Mouse (Mus musculus) kidney, postnatal 25 days (tissue): ENCODE measurements around the gene Epx.

ENCODE experiments used
- DNase-seq, 2 experiments: peaks; one replicate each; pipeline ENCODE4 v3.0.0; 2021; ENCODE audit warnings: mixed read lengths in 2 of 2

Gene Epx

DNA sequence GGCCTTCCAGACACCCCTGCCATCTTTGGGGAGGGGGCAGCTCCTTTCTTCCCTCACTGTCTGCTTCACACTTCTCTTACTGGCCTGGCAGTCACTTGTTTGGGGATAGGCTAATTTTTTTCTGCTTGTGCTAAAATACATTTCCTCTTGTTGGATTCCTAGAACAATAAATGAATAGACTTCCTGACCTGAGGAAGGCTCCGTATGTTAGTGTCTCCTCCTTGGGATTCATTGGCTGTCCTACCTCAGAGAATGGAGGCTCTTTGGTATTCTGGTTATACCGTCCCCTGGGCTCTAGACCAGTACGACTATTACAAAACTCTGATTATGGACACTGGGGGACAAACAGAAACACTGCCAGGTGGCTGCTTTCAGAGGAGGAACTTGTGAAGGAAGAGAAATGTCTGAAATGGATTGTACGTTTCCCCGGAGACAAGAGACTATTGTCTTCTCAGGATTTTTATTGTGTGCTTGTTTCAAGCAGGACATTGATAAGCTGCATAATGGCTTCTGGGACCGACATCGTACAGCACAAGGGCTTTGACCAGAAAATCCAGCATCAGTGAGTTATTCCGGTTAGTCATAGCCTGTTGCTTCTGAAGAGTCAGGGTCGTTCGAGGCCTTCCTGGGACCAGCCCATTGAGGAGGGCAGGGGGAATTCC is 47.0 kb downstream of the Epx start, which contains the start of gene Lpo:
Gene Lpo (minus strand): TSS at position 51 of the 662 bp plus-strand sequence.
- no peak for DNase-seq

DNA sequence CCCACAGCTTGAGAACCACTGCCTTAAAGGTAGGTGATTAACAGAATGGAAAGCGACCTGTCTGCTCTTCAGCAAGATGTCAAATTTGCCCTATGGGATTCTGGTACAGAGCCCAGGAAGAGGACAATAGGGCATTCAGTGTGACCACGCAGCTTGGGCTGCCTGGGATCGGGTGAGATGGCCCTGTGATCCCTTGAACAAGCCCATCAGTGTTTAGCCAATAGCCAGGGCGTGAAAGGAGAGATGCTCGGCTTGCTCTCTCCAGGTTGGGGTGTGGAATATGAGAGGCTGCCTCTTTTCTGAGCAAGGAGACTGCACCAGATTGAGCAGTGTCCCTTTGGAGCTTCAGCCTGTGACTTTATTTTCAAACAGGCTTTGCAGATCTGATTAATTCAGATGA is 53.8 kb downstream of the Epx start:
- no peak for DNase-seq

DNA sequence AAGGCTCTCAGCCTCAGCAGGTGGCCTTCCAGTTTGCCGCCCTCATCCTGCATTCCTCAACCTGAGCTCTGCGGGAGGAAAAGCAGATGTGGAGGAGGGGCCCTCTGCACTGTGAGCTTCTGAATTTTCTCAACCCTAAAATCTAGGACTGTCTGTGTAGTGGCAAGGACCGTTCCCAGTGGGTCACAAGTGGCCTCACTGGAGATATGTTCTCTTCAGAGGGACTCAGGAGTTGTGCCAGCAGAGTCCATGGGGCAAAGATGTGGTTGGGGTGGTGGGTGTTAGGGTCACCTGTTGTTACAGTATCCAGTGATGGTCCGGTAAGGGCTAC is 57.9 kb downstream of the Epx start:
- DNase-seq, result no peak

DNA sequence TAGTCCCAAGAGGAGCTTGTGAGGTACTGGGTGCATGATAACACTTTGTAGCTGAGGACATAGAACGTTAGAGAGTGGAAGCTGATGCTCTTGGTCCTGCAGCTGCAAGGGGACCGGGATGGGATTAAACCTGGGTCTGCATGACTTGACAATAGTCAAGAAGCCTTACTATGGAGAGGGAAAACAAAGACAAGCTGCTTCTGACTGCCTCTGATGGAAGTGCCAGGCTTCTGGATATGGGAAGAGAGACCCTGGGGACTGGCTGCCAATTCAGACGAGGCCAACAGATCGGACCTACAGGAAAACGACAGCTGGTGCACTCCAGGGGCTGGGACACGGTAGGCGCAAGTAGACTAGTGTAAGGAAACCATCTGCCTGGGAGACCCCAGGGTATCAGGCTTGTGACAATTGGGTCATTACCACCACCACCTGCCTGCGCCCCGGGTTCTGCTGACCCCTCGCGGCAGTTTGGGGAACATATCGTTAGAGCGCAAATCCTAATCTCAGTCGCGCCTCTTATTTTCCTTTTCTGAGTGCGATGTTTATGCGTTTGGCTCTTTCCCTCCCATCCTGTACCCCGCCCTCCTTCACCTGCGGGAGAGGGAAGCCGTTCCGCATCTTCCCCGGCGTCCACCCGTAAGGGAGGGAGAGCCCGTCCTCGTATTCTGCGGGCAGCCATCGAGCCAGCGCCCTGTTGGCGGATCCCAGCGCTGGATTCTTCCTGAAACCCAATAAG is 58.5 kb downstream of the Epx start:
- peak in 1 of 2 experiments; percentile 22 for DNase-seq

DNA sequence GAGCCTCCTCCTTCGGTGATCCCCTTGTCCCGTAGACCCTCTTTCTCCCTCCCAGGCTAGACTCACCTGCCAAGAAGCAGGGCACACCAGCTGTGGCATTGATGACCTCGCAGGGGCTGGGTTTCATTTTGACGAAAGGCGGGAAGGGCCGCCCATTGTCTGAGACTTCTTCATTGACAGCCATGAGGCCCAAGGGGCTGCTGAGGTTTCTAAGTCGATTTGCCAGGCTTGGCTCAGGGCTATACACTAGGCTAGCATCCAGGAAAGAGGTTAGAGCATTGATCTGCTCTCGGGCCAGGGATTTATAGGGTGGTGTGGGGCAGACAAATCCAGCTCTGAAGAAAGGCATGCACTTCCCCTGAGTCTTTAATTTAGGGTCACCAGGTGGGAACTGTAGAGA is 60.5 kb downstream of the Epx start:
- DNase-seq, result no peak
